Mouse (Mus musculus): Measurements from ENCODE around the gene Bicral. TPM values are rescaled to one million over a fixed set of nuclear protein-coding genes. Genes with fewer than 3 reads are reported as not detected.

Gene Bicral
- total RNA-seq, 2 experiments from 2014 or later, result 7.5 to 13.0 TPM

DNA sequence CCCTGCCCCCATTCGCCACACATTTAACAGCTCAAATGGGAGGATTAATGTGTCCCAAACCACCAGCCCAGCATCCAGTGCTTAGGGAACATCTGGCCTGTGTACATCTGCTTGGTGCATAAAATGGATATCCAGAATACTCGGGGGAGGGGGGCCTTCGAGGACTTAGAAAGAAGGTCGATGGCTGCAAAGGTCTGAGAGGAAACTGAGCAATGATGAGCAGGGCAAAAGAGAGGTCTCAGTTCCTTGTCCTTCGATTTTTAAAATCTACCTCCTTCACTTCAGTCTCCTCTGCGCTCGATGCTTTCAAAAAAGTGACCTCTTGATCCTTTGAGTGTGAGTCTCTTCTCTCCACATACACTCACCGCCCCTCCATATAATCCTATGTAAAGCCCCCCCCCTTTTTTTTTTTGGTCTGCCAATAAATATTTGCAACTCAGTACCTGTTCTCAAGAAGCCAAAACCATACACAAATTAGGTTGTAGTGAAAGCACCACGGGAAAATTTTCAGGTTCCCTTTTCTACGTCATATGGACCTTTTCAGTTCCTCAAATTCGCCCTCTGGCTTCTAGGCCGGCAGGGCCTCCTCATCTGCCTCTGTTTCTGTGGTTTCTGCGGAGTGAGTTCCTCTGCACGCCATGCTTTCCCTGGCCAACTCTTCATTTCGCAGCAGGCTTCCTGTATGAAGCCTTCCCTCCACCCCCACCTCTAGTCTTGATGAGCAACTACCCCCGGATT lies 107.1 kb downstream of the Bicral start:
- DNase-seq, result peak in 1 of 2 experiments; percentile 82

DNA sequence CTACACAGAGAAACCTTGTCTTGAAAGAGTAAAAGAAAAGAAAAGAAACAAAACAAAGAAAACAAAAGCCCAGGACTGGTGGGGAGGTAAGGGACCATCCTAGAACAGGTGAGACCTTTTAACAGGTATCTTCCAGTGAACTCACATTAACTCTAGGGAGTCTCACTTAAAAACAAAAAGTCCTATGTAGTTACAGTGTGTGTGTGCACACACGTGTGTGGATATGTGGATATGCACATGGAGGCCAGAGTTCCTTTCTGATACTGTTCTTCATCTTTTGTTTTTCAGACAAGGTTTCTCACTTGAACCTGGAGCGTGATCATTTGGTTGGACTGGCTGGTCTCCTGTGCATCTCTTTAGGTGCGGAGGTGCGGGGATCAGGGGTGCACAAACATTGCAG lies 107.7 kb downstream of the Bicral start:
- DNase-seq, result no peak

DNA sequence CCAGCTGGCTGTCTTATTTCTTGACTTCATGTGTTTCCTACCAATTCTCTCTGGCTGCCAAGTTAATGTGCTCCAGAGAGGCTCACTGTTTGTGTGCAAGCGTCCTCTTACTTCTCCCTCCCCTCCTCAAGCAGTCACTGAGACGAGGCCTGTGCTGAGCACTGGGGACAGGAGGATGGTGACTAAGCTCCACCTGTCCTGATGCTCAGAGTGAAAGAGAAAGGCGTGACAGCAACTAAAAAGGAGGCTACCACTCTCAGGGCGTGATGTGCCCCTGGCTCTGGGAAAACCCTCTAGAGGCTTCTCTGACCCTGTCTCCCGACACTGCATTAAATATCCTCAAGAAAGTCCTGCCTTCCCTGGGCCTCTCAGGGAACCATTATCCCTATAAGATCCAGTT lies 109.0 kb downstream of the Bicral start:
- no peak for DNase-seq

Other genes with a start within 250 kb of the Bicral start
- gene Ptk7, start 229.0 kb downstream of the Bicral start, total RNA-seq (2021), result 1 to 10 TPM; 2.0 to 2.5 TPM
- 10 to 100 TPM; 25.9 to 26.8 TPM for gene Klc4, start 212.5 kb downstream of the Bicral start, total RNA-seq (2021)
- 100 to 1,000 TPM; 136 to 141 TPM for gene Mrpl2, start 212.3 kb downstream of the Bicral start, total RNA-seq (2021)
- 10 to 100 TPM; 16.9 to 18.8 TPM for gene Cul7, start 208.1 kb downstream of the Bicral start, total RNA-seq (2021)
- gene Rrp36, start 184.1 kb downstream of the Bicral start, total RNA-seq (2021), result 10 to 100 TPM; 13.4 to 14.2 TPM
- 10 to 100 TPM; 52.0 to 52.2 TPM for gene Mea1, start 179.7 kb downstream of the Bicral start, total RNA-seq (2021)
- 10 to 100 TPM; 53.5 to 60.2 TPM for gene Klhdc3, start 177.6 kb downstream of the Bicral start, total RNA-seq (2021)
- gene Ppp2r5d, start 153.4 kb downstream of the Bicral start, total RNA-seq (2021), result 10 to 100 TPM; 29.0 to 30.0 TPM
- gene Pex6, start 147.0 kb downstream of the Bicral start, total RNA-seq (2021), result 10 to 100 TPM; 36.1 to 39.2 TPM
- 1 to 10 TPM; 3.7 to 4.1 TPM for gene Gnmt, start 129.3 kb downstream of the Bicral start, total RNA-seq (2021)
- gene Cnpy3, start 106.3 kb downstream of the Bicral start, total RNA-seq (2021), result 10 to 100 TPM; 16.5 to 18.2 TPM
- gene Ptcra, start 94.8 kb downstream of the Bicral start, total RNA-seq (2021), result not detected
- 10 to 100 TPM; 24.4 to 29.4 TPM for gene 2310039H08Rik, start 85.8 kb downstream of the Bicral start, total RNA-seq (2021)
- 10 to 100 TPM; 59.8 to 61.8 TPM for gene Rpl7l1, start 75.8 kb downstream of the Bicral start, total RNA-seq (2021)
- 10 to 100 TPM; 16.0 to 16.6 TPM for gene Tbcc, start 32.2 kb upstream of the Bicral start, total RNA-seq (2021)
- gene Prph2, start 52.0 kb upstream of the Bicral start, total RNA-seq (2021), result not detected
- gene Ubr2, start 152.1 kb upstream of the Bicral start, total RNA-seq (2021), result 10 to 100 TPM; 68.8 to 77.6 TPM